Mouse (Mus musculus): ENCODE results near the gene Rpl37. TPM values are rescaled to one million over a fixed set of nuclear protein-coding genes. Genes with fewer than 3 reads are reported as not detected.

Gene Rpl37
- total and polyA plus RNA-seq, 2 experiments from 2014 or later = 281 to 404 TPM

GRCm38 (mm10) chr15:5138021-5138856, 21.8 kb downstream of the Rpl37 start:
- no peak overlapping the region for H3K4me3 ChIP-seq (ENCODE audit: low read depth, low read length)
- 74% methylated on average over 9 of the region's 9 CpGs for WGBS
- no peak overlapping the region for H3K9ac ChIP-seq (replicated peaks; ENCODE audit: low read length, poor library complexity, severe bottlenecking)
- ATAC-seq (ENCODE audit: low FRiP score) (no peak), DNase-seq (ENCODE audit: low spot score) (no peak)
- no peak overlapping the region for H3K4me2 ChIP-seq (ENCODE audit: low read depth, low read length, poor library complexity, severe bottlenecking)
- H3K27me3 ChIP-seq (ENCODE audit: insufficient read depth, low read length) = no peaks in the 10 kb centered on the region
- no peak for TF ChIP-seq CTCF (IDR thresholded peaks at IDR 0.05)
- H3K4me1 ChIP-seq (ENCODE audit: insufficient read depth, low read length) = no peaks in the 10 kb centered on the region
- H3K27ac ChIP-seq (ENCODE audit: low read depth, low read length) = no peak overlapping the region
- H3K36me3 ChIP-seq (ENCODE audit: insufficient read depth, low read length) = no peaks in the 10 kb centered on the region
- H3K9me3 ChIP-seq (ENCODE audit: low read length) = no peaks in the 10 kb centered on the region

- whole genome bisulfite sequencing = 93% methylated on average over 2 of the region's 2 CpGs
- Histone ChIP-seq H3K4me3 (ENCODE audit: low read depth, low read length) (no peak overlapping the region), H3K27me3 (ENCODE audit: insufficient read depth, low read length) (no peaks in the 10 kb centered on the region)
Observed at GRCm38 (mm10) chr15:5139366-5139765, 22.9 kb downstream of the Rpl37 start.

DNA sequence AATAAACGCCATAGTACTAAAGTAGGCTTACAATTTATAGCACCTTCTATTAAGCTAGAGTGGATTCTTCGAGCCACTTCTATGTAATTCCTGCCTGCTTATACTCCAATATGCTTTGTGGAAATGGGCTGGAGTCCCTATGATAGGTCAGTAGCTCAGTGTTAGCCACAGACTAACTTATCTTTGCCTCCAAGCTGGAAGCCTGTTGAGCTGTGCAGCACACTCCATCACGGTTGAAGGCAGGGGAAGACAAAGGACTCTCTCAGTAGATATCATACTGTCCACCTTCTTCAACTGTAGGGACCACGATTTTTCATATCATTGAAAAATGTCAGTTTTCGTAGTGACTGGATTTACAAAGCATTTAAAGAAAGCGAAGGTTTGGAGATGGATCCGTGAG, 23.4 kb downstream of the Rpl37 start:
- 90% methylated on average over 7 of the region's 7 CpGs for WGBS
- Histone ChIP-seq H3K27me3 (ENCODE audit: insufficient read depth, low read length) (no peaks in the 10 kb centered on the region), H3K4me2 (ENCODE audit: low read depth, low read length, poor library complexity, severe bottlenecking) (no peak overlapping the region), H3K36me3 (ENCODE audit: insufficient read depth, low read length) (no peaks in the 10 kb centered on the region), H3K9ac (replicated peaks; ENCODE audit: low read length, poor library complexity, severe bottlenecking) (no peak overlapping the region), H3K9me3 (ENCODE audit: low read length) (no peaks in the 10 kb centered on the region), H3K4me1 (ENCODE audit: insufficient read depth, low read length) (peaks cover under 1% of the 10 kb centered on the region; the same call in 1 of the 2 replicates), H3K4me3 (ENCODE audit: low read depth, low read length) (no peak overlapping the region), H3K27ac (ENCODE audit: low read depth, low read length) (no peak overlapping the region)
- DNase-seq (ENCODE audit: low spot score) (no peak), ATAC-seq (ENCODE audit: low FRiP score) (no peak)
- TF ChIP-seq CTCF (IDR thresholded peaks at IDR 0.05) = no peak

More at GRCm38 (mm10) chr15:5139366-5139765, 22.9 kb downstream of the Rpl37 start:
- DNase-seq (ENCODE audit: low spot score) (no peak), ATAC-seq (ENCODE audit: low FRiP score) (no peak)
- no peak for TF ChIP-seq CTCF (IDR thresholded peaks at IDR 0.05)
- Histone ChIP-seq H3K9me3 (ENCODE audit: low read length) (no peaks in the 10 kb centered on the region), H3K4me2 (ENCODE audit: low read depth, low read length, poor library complexity, severe bottlenecking) (no peak overlapping the region), H3K36me3 (ENCODE audit: insufficient read depth, low read length) (no peaks in the 10 kb centered on the region), H3K27ac (ENCODE audit: low read depth, low read length) (no peak overlapping the region), H3K9ac (replicated peaks; ENCODE audit: low read length, poor library complexity, severe bottlenecking) (no peak overlapping the region), H3K4me1 (ENCODE audit: insufficient read depth, low read length) (no peaks in the 10 kb centered on the region)

GRCm38 (mm10) chr15:5140357-5140756, 23.9 kb downstream of the Rpl37 start:
- DNase-seq (ENCODE audit: low spot score) (no peak), ATAC-seq (ENCODE audit: low FRiP score) (no peak)
- Histone ChIP-seq H3K9me3 (ENCODE audit: low read length) (no peaks in the 10 kb centered on the region), H3K27me3 (ENCODE audit: insufficient read depth, low read length) (no peaks in the 10 kb centered on the region), H3K9ac (replicated peaks; ENCODE audit: low read length, poor library complexity, severe bottlenecking) (no peak overlapping the region), H3K4me1 (ENCODE audit: insufficient read depth, low read length) (peaks cover 5% of the 10 kb centered on the region), H3K4me2 (ENCODE audit: low read depth, low read length, poor library complexity, severe bottlenecking) (no peak overlapping the region), H3K4me3 (ENCODE audit: low read depth, low read length) (no peak overlapping the region), H3K27ac (ENCODE audit: low read depth, low read length) (no peak overlapping the region), H3K36me3 (ENCODE audit: insufficient read depth, low read length) (no peaks in the 10 kb centered on the region)
- TF ChIP-seq CTCF (IDR thresholded peaks at IDR 0.05) = no peak

DNA sequence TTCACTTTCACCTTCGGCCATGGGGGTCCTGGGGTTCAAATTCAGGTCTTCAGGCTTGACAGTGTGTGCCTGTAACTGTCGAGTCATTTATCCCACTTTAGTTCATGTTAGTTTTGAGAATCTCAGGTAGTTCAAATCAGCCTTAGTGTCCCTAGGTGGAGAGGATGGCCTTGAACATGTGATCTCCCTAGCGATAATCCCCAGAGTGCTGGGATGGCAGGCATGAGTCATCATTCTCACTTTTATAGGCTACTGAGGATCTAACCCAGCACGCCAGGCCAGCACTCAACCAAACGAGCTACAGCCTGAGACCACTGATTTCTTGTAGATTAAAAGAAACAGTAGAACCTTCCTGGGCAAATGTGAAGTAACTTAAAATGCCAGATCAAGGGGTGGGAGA, 25.6 kb downstream of the Rpl37 start:
- H3K4me1 ChIP-seq (ENCODE audit: insufficient read depth, low read length) = peaks cover 6% of the 10 kb centered on the region
- no peak overlapping the region for H3K9ac ChIP-seq (replicated peaks; ENCODE audit: low read length, poor library complexity, severe bottlenecking)
- WGBS = 72% methylated on average over 5 of the region's 5 CpGs

DNA sequence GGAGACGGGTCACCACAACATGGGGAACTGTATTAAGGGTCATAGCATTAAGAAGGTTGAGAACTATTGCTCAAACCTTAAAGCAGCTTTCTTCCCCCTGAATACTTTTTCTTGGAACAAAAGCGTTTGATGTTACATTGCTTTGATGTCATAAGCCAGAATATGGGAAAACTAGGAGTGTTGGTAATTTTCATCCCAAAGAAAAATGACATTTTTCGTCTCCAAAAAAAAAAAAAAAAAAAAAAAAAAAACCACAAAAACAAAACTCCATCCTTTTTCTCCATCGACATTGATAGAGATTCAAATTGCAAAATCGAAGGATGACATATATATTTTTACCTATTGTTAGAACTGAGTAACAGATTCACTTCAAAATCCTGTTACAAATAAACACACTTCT, 26.3 kb downstream of the Rpl37 start:
- 67% methylated on average over 5 of the region's 5 CpGs for WGBS
- TF ChIP-seq CTCF (IDR thresholded peaks at IDR 0.05) = no peak
- H3K4me1 ChIP-seq (ENCODE audit: insufficient read depth, low read length) = peaks cover 6% of the 10 kb centered on the region
- H3K9ac ChIP-seq (replicated peaks; ENCODE audit: low read length, poor library complexity, severe bottlenecking) = no peak overlapping the region
- H3K9me3 ChIP-seq (ENCODE audit: low read length) = no peaks in the 10 kb centered on the region
- H3K4me3 ChIP-seq (ENCODE audit: low read depth, low read length) = peak overlapping the region; percentile 61
- H3K27me3 ChIP-seq (ENCODE audit: insufficient read depth, low read length) = no peaks in the 10 kb centered on the region
- DNase-seq (ENCODE audit: low spot score) = no peak
- ATAC-seq (ENCODE audit: low FRiP score) = no peak
- H3K36me3 ChIP-seq (ENCODE audit: insufficient read depth, low read length) = no peaks in the 10 kb centered on the region
- H3K27ac ChIP-seq (ENCODE audit: low read depth, low read length) = no peak overlapping the region
- peak overlapping the region; percentile 76 for H3K4me2 ChIP-seq (ENCODE audit: low read depth, low read length, poor library complexity, severe bottlenecking)

More for the DNA sequence above, 25.6 kb downstream of the Rpl37 start:
- H3K9me3 ChIP-seq (ENCODE audit: low read length) = no peaks in the 10 kb centered on the region
- H3K4me2 ChIP-seq (ENCODE audit: low read depth, low read length, poor library complexity, severe bottlenecking) = no peak overlapping the region
- TF ChIP-seq CTCF (IDR thresholded peaks at IDR 0.05) = no peak
- DNase-seq (ENCODE audit: low spot score) = no peak
- no peaks in the 10 kb centered on the region for H3K27me3 ChIP-seq (ENCODE audit: insufficient read depth, low read length)
- no peak overlapping the region for H3K27ac ChIP-seq (ENCODE audit: low read depth, low read length)
- H3K36me3 ChIP-seq (ENCODE audit: insufficient read depth, low read length) = no peaks in the 10 kb centered on the region
- no peak overlapping the region for H3K4me3 ChIP-seq (ENCODE audit: low read depth, low read length)
- no peak for ATAC-seq (ENCODE audit: low FRiP score)

Measured in midbrain, postnatal 0 days (tissue).